Mouse (Mus musculus) limb, embryonic 14.5 days (tissue): ENCODE results near the gene Syne1. TPM values are rescaled to one million over a fixed set of nuclear protein-coding genes. Genes with fewer than 3 reads are reported as not detected.

Source experiments
- ATAC-seq: fragments of 200-750 bp; cut with Nextera tagmentation; 2 replicates; pipeline ENCODE4 v1.8.0; 2017; ENCODE audit warnings: low read depth, moderate number of reproducible peaks, moderate TSS enrichment; ENCODE audit not compliant: low FRiP score
- DNase-seq: peaks from one replicate; pipeline ENCODE4 v3.0.0-alpha.2; 2015; ENCODE audit warnings: low spot score
- H3K27ac ChIP-seq: fragments of 300-500 bp; sonication (generic); replicated peaks from 2 replicates; pipeline ENCODE4 v1.5.1; 2014; ENCODE audit warnings: low read depth, mild to moderate bottlenecking, low read length, moderate library complexity, mixed read lengths
- H3K27me3 ChIP-seq: fragments of 300-500 bp; sonication (generic); 2 replicates; pipeline ENCODE4 v1.6.1; 2014; ENCODE audit warnings: low read length, mixed read lengths; ENCODE audit not compliant: control insufficient read depth, insufficient read depth
- H3K36me3 ChIP-seq: fragments of 300-500 bp; sonication (generic); 2 replicates; pipeline ENCODE4 v1.6.1; 2014; ENCODE audit warnings: mild to moderate bottlenecking, low read length, moderate library complexity, mixed read lengths; ENCODE audit not compliant: control insufficient read depth, insufficient read depth
- H3K4me1 ChIP-seq: fragments of 300-500 bp; sonication (generic); 2 replicates; pipeline ENCODE4 v1.6.1; 2014; ENCODE audit warnings: antibody characterized with exemption, low read length, mixed read lengths; ENCODE audit not compliant: control insufficient read depth, insufficient read depth
- H3K4me2 ChIP-seq: fragments of 300-500 bp; sonication (generic); replicated peaks from 2 replicates; pipeline ENCODE4 v1.6.1; 2014; ENCODE audit warnings: low read depth, mild to moderate bottlenecking, low read length, moderate library complexity; ENCODE audit not compliant: severe bottlenecking
- H3K4me3 ChIP-seq: fragments of 300-500 bp; sonication (generic); replicated peaks from 2 replicates; pipeline ENCODE4 v1.5.1; 2014; ENCODE audit warnings: low read length
- H3K9ac ChIP-seq: fragments of 300-500 bp; sonication (generic); 2 replicates; pipeline ENCODE4 v1.6.1; 2014; ENCODE audit warnings: mild to moderate bottlenecking, low read depth, low read length, moderate library complexity; ENCODE audit not compliant: severe bottlenecking
- H3K9me3 ChIP-seq: fragments of 300-500 bp; sonication (generic); 2 replicates; pipeline ENCODE4 v1.6.1; 2016; ENCODE audit warnings: low read length; ENCODE audit not compliant: control insufficient read depth
- POLR2A ChIP-seq: fragments of 200-500 bp; IDR thresholded peaks from 2 replicates; pipeline ENCODE4 v1.8.0; 2012; ENCODE audit warnings: inconsistent platforms, mild to moderate bottlenecking, moderate library complexity, borderline replicate concordance; ENCODE audit not compliant: insufficient read depth, insufficient read length; ENCODE audit errors: extremely low read depth
- WGBS: fragments of 180-500 bp; shearing (Covaris S2); extraction: QIAGEN DNeasy Blood & Tissue Kit; methylation state at CpG from one replicate; pipeline ENCODE4 v1.1.7; 2014; 5-methylcytosine and 5-hydroxymethylcytosine counted together
- polyA plus RNA-seq, 2 experiments: library from polyadenylated mRNA; depleted of rRNA in 1 of 2; stranded (reverse) in 1 of 2; unstranded in 1 of 2; fragments of >200 nt; fragmentation: Nextera tagmentation in 1 of 2; extraction: Ambion mirVana in 1 of 2; gene quantifications; 2 replicates each; pipeline versions ENCODE4 v1.2.1 to v1.2.3; 2012 to 2014

Gene Syne1
- polyA plus RNA-seq, 2 experiments: 11.0 to 11.3 TPM

GRCm38 (mm10) chr10:5192861-5193490, 358.3 kb downstream of the Syne1 start:
- no peak overlapping the region for H3K4me2 ChIP-seq
- no peak for ATAC-seq
- H3K4me1 ChIP-seq: peaks cover 8% of the 10 kb centered on the region; the same call in 1 of the 2 replicates
- H3K9ac ChIP-seq: no peak overlapping the region
- H3K27ac ChIP-seq: no peak overlapping the region
- no peak for TF ChIP-seq POLR2A
- no peak overlapping the region for H3K4me3 ChIP-seq
- WGBS: 79% methylated on average over 9 of the region's 9 CpGs
- no peaks in the 10 kb centered on the region for H3K36me3 ChIP-seq
- H3K27me3 ChIP-seq: no peaks in the 10 kb centered on the region
- DNase-seq: no peak
- no peaks in the 10 kb centered on the region for H3K9me3 ChIP-seq

- WGBS: 80% methylated on average over 4 of the region's 4 CpGs
- no peak overlapping the region for H3K4me3 ChIP-seq
- H3K9me3 ChIP-seq: no peaks in the 10 kb centered on the region
- H3K9ac ChIP-seq: no peak overlapping the region
- no peak overlapping the region for H3K27ac ChIP-seq
- peaks cover 8% of the 10 kb centered on the region; the same call in 1 of the 2 replicates for H3K4me1 ChIP-seq
- DNase-seq (no peak), ATAC-seq (no peak)
- H3K27me3 ChIP-seq: no peaks in the 10 kb centered on the region
- no peak overlapping the region for H3K4me2 ChIP-seq
- H3K36me3 ChIP-seq: peaks cover 4% of the 10 kb centered on the region; the same call in 1 of the 2 replicates
- TF ChIP-seq POLR2A: no peak
Measured at GRCm38 (mm10) chr10:5190756-5191155, 360.5 kb downstream of the Syne1 start.

GRCm38 (mm10) chr10:5188890-5189289, 362.4 kb downstream of the Syne1 start:
- Histone ChIP-seq H3K4me3 (no peak overlapping the region), H3K36me3 (peaks cover 10% of the 10 kb centered on the region; the same call in 1 of the 2 replicates), H3K27me3 (no peaks in the 10 kb centered on the region), H3K4me1 (no peaks in the 10 kb centered on the region), H3K4me2 (no peak overlapping the region), H3K9ac (no peak overlapping the region), H3K9me3 (no peaks in the 10 kb centered on the region), H3K27ac (no peak overlapping the region)
- TF ChIP-seq POLR2A: no peak
- ATAC-seq (no peak), DNase-seq (no peak)

DNA sequence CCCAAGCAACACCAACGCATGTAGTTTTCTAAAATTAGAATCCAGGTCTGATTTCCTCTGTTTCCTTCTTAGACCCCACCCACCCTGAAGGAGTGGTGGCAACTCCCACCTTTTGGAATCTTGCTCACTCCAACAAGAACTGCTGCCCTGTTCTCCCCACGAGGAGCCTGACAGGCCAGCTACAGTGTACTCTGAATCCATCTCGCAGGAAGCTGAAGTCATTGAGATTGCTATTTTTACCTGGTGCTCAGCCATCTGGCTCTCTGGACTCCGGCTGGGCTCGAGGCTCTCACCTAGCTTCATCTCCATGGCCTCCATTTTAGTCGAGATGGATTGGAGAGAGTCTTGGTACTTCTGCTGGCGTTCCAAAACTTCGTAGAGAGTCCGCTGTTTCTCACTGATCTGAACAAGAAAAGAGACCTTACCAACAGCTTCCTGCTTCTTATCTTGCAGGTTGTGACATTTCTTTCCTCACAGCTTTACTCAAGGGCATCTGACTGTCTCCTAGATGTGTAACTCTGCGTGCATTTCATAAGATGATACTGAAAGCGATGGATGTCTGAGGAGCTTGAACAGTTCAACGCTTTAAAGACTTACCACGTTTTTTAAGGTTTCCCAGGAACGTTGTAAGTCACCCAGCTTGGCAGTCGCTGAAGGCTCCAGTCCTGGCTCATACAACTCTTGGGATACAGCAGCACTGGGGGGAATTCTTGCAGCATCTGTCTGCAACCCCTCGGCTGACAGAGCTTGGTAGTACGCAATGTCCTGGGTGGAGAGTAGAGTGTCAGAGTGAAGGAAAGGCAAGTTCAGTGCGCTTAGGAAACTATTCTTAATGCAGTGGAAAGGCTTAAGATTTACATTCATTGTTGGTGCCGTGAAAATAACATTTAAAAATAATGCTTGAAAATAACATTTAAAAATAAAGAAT, 365.9 kb downstream of the Syne1 start:
- ATAC-seq (no peak), DNase-seq (no peak)
- H3K4me3 ChIP-seq: no peak overlapping the region
- peaks cover 14% of the 10 kb centered on the region; the same call in 1 of the 2 replicates for H3K36me3 ChIP-seq
- WGBS: 81% methylated on average over 19 of the region's 19 CpGs
- no peak overlapping the region for H3K4me2 ChIP-seq
- no peak overlapping the region for H3K27ac ChIP-seq
- TF ChIP-seq POLR2A: no peak
- H3K9me3 ChIP-seq: no peaks in the 10 kb centered on the region
- no peaks in the 10 kb centered on the region for H3K27me3 ChIP-seq
- H3K4me1 ChIP-seq: no peaks in the 10 kb centered on the region
- no peak overlapping the region for H3K9ac ChIP-seq

DNA sequence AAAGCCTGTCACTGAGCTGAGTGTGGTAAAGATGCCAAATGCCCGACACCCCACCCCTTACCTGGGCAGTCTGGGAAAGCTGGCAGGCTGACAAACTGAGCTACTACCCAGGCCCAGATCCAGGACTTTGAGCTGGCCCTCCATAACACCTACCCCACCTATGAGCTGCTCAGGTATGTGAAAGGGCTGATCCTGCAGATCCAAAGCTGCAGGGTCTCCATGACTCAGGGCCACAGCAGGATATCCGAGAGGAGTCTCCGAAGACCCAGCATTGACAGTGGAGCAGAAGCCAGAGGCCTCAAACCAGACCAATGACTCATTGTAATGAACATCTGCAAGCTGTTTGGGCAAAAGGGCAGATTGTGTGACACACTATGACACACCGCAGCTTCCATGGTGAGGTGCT, 369.5 kb downstream of the Syne1 start:
- Histone ChIP-seq H3K27ac (no peak overlapping the region), H3K9ac (no peak overlapping the region), H3K4me3 (no peak overlapping the region), H3K27me3 (no peaks in the 10 kb centered on the region), H3K4me1 (no peaks in the 10 kb centered on the region), H3K4me2 (no peak overlapping the region), H3K9me3 (no peaks in the 10 kb centered on the region), H3K36me3 (peaks cover 11% of the 10 kb centered on the region; the same call in 1 of the 2 replicates)
- TF ChIP-seq POLR2A: no peak
- WGBS: 89% methylated on average over 4 of the region's 4 CpGs
- ATAC-seq (no peak), DNase-seq (no peak)
